Mouse (Mus musculus): Measurements from ENCODE around the gene Rims1. TPM values are rescaled to one million over a fixed set of nuclear protein-coding genes. Genes with fewer than 3 reads are reported as not detected.

Gene Rims1
- polyA plus RNA-seq, 1 experiment from 2014 or later: 10.8 TPM

DNA sequence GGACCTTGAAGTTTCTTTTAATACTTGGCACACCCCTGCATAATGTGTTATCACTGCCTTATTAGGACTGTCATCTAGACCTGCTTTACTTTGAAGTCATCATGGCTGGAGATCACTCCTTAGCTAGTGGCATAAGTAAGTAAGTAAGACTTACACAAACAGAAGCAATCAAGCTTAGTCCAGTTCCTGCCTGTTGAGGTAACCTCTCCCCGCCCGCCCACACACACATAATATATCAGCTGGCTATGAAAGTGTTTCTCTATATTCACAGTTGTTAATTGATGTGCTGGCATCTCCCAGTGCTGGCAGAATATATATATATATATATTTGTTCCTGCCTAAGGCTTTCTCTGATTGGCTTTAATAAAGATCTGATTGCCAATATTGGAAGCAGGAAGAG is 269.0 kb downstream of the Rims1 start:
- ATAC-seq (ENCODE audit: low FRiP score): no peak
- Histone ChIP-seq H3K27ac (no peak overlapping the region), H3K9me3 (no peaks in the 10 kb centered on the region), H3K4me1 (replicated peaks) (0 out of 2 replicates have a peak, but pooled peaks cover 7% of the 10 kb centered on the region), H3K27me3 (peaks cover 34% of the 10 kb centered on the region), H3K9ac (no peak overlapping the region), H3K4me3 (no peak overlapping the region), H3K4me2 (no peak overlapping the region), H3K36me3 (no peaks in the 10 kb centered on the region; the same call in 1 of the 2 replicates)
- 95% methylated on average over 2 of the region's 2 CpGs for WGBS

DNA sequence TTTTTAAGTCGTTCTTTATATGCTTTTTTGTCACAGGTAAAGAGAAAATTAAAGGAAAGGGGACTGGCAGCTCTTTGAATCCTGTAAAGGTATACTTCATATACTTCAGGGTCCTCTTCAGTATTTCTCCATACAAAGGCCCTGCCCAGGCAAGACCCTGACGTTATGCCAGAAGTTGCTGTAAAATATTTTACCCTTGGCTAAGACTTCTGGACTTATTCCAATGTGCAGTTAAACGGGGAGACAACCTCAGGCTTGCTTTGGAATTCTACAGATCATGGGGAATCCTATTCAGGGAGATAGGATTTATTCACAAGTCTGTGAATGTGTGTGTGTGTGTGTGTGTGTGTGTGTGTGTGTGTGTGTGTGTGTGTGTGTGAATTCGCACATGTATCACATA is 270.7 kb downstream of the Rims1 start:
- WGBS: 60% methylated on average over 4 of the region's 4 CpGs

DNA sequence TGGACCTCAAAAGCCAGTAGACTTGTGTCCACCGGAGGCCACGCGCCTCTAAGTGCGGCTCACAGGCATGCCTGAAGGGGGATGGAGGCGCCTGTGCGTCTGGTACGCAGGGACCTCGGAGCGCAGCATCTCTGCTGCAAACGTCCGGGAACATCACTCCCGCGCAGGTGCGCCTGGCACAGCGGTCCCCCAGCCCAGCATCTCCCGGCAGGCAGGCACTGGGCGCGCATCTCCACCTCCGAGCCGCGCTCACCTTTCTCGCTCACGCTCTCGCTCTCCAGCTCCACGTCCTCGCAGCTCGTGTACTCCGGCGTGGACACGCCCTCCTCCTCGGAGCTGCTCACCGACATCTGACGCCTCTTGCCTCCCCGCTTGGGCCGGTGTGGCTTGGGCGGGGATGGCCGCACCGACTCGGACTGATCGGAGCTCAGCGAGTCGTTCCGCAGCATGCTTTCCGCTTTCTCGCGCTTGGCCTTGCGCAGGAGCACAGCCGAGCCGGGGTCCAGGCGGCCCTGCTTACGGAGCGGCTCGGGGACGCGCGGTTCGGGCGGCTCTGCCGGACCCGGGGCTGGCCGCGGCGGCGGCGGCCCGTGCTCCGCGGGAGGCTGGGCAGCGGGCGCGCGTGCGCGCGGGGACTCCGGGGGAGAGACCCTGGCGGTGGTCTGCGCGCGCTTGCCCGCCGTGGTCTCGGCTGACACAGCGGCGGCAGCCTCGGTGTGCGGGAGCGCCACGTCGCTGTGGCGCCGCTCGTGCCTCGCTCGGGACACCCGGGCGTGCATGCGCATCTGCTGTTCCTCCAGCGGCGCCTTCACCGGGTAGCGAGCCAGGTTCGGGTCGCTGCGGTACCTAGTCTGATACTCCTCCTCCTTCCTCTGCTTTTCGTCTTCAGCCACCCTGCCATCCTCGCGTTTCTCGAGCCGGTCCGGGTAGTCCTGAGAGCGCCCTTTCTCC is 272.4 kb downstream of the Rims1 start:
- Histone ChIP-seq H3K9ac (peak overlapping the region; percentile 84), H3K4me1 (replicated peaks) (0 out of 2 replicates have a peak, but pooled peaks cover 7% of the 10 kb centered on the region), H3K27me3 (peaks cover 38% of the 10 kb centered on the region), H3K36me3 (no peaks in the 10 kb centered on the region; the same call in 1 of the 2 replicates), H3K27ac (peak overlapping the region; percentile 92), H3K4me2 (peak overlapping the region; percentile 82), H3K9me3 (no peaks in the 10 kb centered on the region), H3K4me3 (peak overlapping the region; percentile 76)
- peak; percentile 92 for ATAC-seq (ENCODE audit: low FRiP score)
- under 1% methylated on average over 111 of the region's 112 CpGs for WGBS

More for the DNA sequence above, 270.7 kb downstream of the Rims1 start:
- Histone ChIP-seq H3K36me3 (no peaks in the 10 kb centered on the region; the same call in 1 of the 2 replicates), H3K9ac (no peak overlapping the region), H3K9me3 (no peaks in the 10 kb centered on the region), H3K4me2 (no peak overlapping the region), H3K27me3 (peaks cover 38% of the 10 kb centered on the region), H3K27ac (no peak overlapping the region), H3K4me1 (replicated peaks) (0 out of 2 replicates have a peak, but pooled peaks cover 7% of the 10 kb centered on the region), H3K4me3 (no peak overlapping the region)
- no peak for ATAC-seq (ENCODE audit: low FRiP score)

DNA sequence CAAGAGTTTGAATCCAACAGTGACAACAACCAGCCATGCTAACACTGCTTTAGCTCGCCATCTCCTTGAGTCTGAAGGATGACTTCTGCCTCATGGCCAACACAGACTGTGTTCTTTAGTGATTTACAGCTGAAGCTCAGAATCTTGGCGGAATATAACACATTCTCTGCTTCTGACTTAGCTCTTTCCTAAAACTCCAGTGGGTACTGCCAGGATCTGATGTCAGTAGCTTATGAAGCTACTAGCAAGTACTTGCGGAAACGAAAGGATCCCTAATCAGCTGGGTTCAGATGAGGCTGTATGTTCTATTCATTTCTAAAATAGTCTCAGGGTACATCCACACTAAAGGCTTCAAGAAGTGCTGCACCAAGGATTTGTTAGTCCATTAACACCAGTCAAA is 290.7 kb downstream of the Rims1 start:
- Histone ChIP-seq H3K27me3 (no peaks in the 10 kb centered on the region), H3K4me1 (replicated peaks) (no peaks in the 10 kb centered on the region), H3K4me2 (no peak overlapping the region), H3K27ac (no peak overlapping the region), H3K4me3 (no peak overlapping the region), H3K9ac (no peak overlapping the region), H3K36me3 (no peaks in the 10 kb centered on the region), H3K9me3 (no peaks in the 10 kb centered on the region)
- no peak for ATAC-seq (ENCODE audit: low FRiP score)
- WGBS: 93% methylated on average over 4 of the region's 4 CpGs

DNA sequence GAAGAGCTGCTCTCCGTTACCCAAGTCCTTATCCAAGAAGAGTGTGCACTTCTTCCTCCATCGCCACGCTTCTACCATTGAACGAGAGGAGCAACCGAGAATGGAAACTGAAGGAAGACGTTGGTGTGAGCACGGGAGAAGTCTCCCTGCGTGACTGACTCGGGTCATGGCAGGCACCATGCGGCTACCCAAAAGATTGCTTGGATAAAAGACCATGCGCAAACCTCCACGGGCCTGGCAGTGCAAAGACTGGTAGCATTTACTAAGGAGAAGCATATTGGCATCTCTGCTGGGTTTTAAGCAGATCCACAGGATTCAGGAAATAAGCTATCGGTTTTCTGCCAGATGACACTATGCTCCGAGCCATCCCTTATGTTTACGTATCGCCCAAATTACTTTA is 293.4 kb downstream of the Rims1 start:
- no peaks in the 10 kb centered on the region for H3K9me3 ChIP-seq
- peaks cover 18% of the 10 kb centered on the region for H3K4me1 ChIP-seq (replicated peaks)
- no peak overlapping the region for H3K9ac ChIP-seq
- no peak for ATAC-seq (ENCODE audit: low FRiP score)
- no peak overlapping the region; the same call in 1 of the 2 replicates for H3K27ac ChIP-seq
- H3K36me3 ChIP-seq: no peaks in the 10 kb centered on the region
- no peak overlapping the region for H3K4me2 ChIP-seq
- WGBS: 88% methylated on average over 16 of the region's 16 CpGs
- no peaks in the 10 kb centered on the region for H3K27me3 ChIP-seq
- no peak overlapping the region for H3K4me3 ChIP-seq

DNA sequence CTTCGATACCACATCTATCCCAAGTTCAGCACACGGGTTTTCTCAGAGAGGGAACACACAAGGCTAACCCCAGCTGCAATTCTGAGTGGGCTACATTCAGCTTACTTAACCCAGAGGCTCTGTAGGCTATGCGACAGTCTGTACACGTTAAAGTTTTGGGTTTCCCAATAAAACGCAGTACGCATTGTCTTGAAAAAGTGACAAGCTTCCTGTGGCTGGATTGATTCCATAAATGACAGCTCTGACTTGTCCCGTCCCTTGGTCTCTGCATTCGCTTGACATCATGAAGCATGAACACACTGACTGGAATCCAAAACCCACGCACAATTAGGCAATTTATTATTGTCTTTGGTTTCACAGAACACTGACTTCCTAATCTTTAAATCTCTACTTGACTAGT is 294.2 kb downstream of the Rims1 start:
- no peak for ATAC-seq (ENCODE audit: low FRiP score)
- Histone ChIP-seq H3K4me3 (no peak overlapping the region), H3K27ac (no peak overlapping the region), H3K9ac (no peak overlapping the region), H3K4me1 (replicated peaks) (peaks cover 18% of the 10 kb centered on the region), H3K36me3 (no peaks in the 10 kb centered on the region), H3K4me2 (no peak overlapping the region), H3K27me3 (no peaks in the 10 kb centered on the region), H3K9me3 (no peaks in the 10 kb centered on the region)
- WGBS: 81% methylated on average over 9 of the region's 9 CpGs

DNA sequence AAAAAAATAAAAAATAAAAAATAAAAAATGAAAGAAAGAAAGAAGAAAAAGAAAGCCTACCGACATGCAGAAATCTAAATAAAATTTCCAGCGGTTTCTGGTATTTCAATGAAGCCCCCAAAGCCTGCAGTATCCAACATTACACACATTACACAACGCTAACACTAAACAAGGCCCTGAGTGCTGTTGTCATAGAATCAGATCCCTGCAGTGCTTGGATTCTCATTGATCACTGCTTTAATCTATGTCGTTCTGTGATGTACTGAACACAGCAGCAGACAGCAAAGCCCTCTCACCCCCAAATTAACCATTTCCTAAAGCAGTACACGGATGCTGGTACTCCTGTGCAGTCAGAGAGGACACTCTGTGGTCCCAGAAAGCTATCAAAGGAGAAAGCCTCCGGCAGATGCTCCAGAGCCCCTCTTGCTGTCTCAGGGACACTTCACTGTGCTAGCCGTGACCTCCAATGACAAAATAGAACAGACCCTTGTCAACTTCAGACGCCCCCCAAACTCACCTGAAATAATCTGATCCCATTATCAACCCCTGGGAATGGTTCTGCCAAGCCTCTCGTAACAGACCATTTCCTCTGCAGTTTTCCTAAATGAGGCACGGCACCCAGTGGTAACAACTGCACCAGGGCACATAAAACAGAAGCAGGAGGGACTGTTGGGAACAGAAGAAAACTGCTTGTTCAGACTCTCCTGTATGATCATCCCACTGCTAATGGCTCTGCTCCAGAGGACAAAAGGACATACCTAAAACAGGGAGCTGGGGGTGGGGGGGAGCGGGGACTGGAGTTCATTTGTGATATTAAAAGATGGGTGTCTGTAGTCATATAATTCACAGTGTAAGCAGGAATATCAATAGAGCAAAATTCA is 296.8 kb downstream of the Rims1 start:
- ATAC-seq (ENCODE audit: low FRiP score): peak; percentile 32; the same call in 1 of the 2 replicates
- H3K27me3 ChIP-seq: no peaks in the 10 kb centered on the region
- peaks cover 18% of the 10 kb centered on the region for H3K4me1 ChIP-seq (replicated peaks)
- no peak overlapping the region for H3K9ac ChIP-seq
- no peaks in the 10 kb centered on the region for H3K36me3 ChIP-seq
- peak overlapping the region; percentile 63 for H3K27ac ChIP-seq
- H3K4me3 ChIP-seq: no peak overlapping the region
- H3K4me2 ChIP-seq: no peak overlapping the region
- 55% methylated on average over 11 of the region's 11 CpGs for WGBS
- no peaks in the 10 kb centered on the region for H3K9me3 ChIP-seq

DNA sequence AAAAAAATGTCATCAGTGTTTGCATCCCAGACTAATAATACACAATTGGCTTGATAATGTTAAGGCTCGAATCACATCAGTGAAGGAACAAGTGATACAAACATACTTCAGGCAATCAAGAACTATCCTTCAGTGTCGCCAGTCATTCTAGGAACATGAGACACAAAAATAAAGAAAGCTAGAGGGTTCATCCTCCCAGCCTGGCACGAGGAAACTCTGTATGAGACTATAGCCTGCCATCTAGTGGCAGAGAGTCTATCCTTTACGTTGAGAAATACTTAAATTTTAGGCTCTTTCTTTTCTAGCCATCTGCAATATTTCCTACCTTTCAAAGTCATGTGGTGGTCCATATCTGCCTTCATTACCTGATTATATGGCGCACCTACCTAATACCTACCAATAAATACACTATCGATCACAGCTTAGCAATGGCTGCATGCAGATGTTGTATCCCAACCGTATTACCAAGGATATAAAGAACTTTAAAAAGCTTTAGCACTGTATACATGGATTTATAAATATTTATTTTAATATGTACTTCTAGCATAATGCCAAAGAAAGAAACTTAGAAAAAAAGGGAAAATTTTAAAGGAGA is 318.4 kb downstream of the Rims1 start:
- WGBS: 48% methylated on average over 7 of the region's 7 CpGs
- no peak overlapping the region for H3K27ac ChIP-seq

DNA sequence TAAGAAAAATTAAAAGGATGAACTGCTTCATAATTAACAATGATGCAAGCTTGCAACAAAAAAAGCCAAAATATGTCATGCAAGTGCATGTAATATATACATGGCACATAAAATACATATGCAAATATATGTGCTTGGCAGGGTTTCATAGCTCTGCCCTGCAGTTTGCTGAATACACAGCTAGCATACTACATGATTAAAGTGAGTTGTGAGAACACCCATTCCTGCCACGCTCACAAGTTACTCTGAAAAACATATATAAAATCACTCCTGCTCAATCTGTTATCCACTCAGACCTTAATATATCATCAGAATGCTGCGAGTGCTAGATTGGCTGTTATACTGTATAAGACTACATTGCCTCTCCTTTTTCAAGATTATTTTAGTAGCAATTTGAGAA is 329.6 kb downstream of the Rims1 start:
- H3K27me3 ChIP-seq: no peaks in the 10 kb centered on the region
- H3K9ac ChIP-seq: no peak overlapping the region
- H3K9me3 ChIP-seq: no peaks in the 10 kb centered on the region
- ATAC-seq (ENCODE audit: low FRiP score): no peak
- 79% methylated on average over 2 of the region's 2 CpGs for WGBS
- H3K27ac ChIP-seq: no peak overlapping the region
- H3K4me1 ChIP-seq (replicated peaks): no peaks in the 10 kb centered on the region
- H3K4me3 ChIP-seq: no peak overlapping the region
- H3K36me3 ChIP-seq: peaks cover 4% of the 10 kb centered on the region
- H3K4me2 ChIP-seq: no peak overlapping the region

More for the DNA sequence above, 318.4 kb downstream of the Rims1 start:
- no peak overlapping the region for H3K4me3 ChIP-seq
- no peak overlapping the region for H3K4me2 ChIP-seq
- H3K9ac ChIP-seq: no peak overlapping the region
- H3K36me3 ChIP-seq: no peaks in the 10 kb centered on the region
- H3K9me3 ChIP-seq: no peaks in the 10 kb centered on the region
- ATAC-seq (ENCODE audit: low FRiP score): peak; percentile 54; the same call in 1 of the 2 replicates
- H3K4me1 ChIP-seq (replicated peaks): no peaks in the 10 kb centered on the region
- H3K27me3 ChIP-seq: no peaks in the 10 kb centered on the region

DNA sequence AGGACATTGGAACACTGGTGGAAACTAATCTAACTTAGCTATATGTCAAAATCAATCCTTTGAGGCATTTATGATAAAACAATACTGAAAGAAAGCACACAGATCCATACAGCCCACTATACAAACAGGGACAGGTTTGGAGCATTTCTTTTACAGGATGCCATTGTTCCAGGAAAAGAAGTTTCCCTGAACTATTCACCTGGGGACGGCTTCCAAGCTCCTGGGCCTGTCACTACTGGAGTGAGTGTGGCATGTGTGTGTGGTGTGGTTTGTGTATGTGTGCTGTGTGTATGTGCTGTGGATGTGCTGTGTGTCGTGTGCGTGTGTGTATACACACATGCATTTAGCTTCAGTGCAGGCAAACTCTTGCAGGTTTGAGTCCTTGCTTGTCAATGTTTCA is 338.8 kb downstream of the Rims1 start:
- WGBS: 79% methylated on average over 3 of the region's 3 CpGs
- ATAC-seq (ENCODE audit: low FRiP score): no peak

DNA sequence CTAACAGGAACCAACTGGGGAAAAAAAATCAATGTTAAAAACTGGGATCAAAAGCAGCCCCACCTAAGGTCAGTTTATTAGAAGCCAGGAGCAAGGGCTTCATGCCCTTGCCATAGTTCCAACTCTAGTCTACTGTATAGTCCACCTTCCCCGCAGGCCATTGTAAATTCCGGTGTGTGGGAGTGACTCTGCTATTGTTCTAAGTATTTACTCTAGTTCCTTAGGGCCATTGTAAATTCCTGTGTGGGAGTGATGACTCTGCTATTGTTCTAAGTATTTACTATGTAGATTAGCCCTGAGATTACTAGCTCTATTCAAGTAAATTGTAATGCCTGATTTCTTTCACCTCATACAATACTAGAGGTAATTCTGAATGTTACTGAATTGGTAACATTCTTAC is 339.2 kb downstream of the Rims1 start:
- Histone ChIP-seq H3K4me1 (replicated peaks) (no peaks in the 10 kb centered on the region), H3K9ac (no peak overlapping the region), H3K4me2 (no peak overlapping the region), H3K27me3 (no peaks in the 10 kb centered on the region), H3K36me3 (no peaks in the 10 kb centered on the region), H3K4me3 (no peak overlapping the region), H3K27ac (no peak overlapping the region), H3K9me3 (no peaks in the 10 kb centered on the region)
- 16% methylated on average over 2 of the region's 2 CpGs for WGBS
- ATAC-seq (ENCODE audit: low FRiP score): no peak

More for the DNA sequence above, 338.8 kb downstream of the Rims1 start:
- no peaks in the 10 kb centered on the region for H3K27me3 ChIP-seq
- H3K4me3 ChIP-seq: no peak overlapping the region
- no peak overlapping the region for H3K4me2 ChIP-seq
- H3K9me3 ChIP-seq: no peaks in the 10 kb centered on the region
- H3K4me1 ChIP-seq (replicated peaks): no peaks in the 10 kb centered on the region
- no peaks in the 10 kb centered on the region for H3K36me3 ChIP-seq
- no peak overlapping the region for H3K9ac ChIP-seq
- H3K27ac ChIP-seq: no peak overlapping the region

DNA sequence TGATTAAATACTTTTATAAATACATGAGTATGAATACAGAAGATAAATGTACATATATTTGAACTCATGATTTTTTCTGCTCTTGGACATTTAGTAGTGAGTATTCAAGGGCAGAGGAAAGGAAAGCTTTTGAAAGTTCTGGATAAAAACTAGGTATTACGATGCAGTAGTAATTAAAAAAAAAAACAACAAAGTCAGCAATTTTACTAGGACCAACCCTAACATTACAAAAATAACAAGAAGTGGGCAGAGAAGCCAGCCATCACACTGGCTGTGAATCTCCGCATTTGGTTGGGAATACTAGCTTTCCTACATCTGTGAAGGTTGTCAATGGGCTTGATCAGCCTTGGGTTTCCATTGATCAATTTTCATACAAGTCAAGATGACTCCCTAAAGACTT is 381.8 kb downstream of the Rims1 start:
- H3K4me1 ChIP-seq (replicated peaks): no peaks in the 10 kb centered on the region
- no peaks in the 10 kb centered on the region for H3K27me3 ChIP-seq
- H3K4me3 ChIP-seq: no peak overlapping the region
- H3K4me2 ChIP-seq: no peak overlapping the region
- WGBS: 87% methylated on average over 2 of the region's 2 CpGs
- peaks cover 9% of the 10 kb centered on the region for H3K36me3 ChIP-seq
- H3K27ac ChIP-seq: no peak overlapping the region
- no peak for ATAC-seq (ENCODE audit: low FRiP score)
- H3K9ac ChIP-seq: no peak overlapping the region
- H3K9me3 ChIP-seq: no peaks in the 10 kb centered on the region
